Mouse (Mus musculus): ENCODE results near the gene Sel1l3. TPM values are rescaled to one million over a fixed set of nuclear protein-coding genes. Genes with fewer than 3 reads are reported as not detected.

The Sel1l3 gene
- total RNA-seq, 2 experiments from 2014 or later = not detected

- no peak for ATAC-seq (replicated peaks; ENCODE audit: poor library complexity, severe bottlenecking)
Measured at GRCm38 (mm10) chr5:53108026-53108425, 105.7 kb downstream of the Sel1l3 start.

- no peak for ATAC-seq (replicated peaks; ENCODE audit: poor library complexity, severe bottlenecking)
Measured at GRCm38 (mm10) chr5:53106731-53107130, 107.0 kb downstream of the Sel1l3 start.

- ATAC-seq (replicated peaks; ENCODE audit: poor library complexity, severe bottlenecking) = no peak
Measured at GRCm38 (mm10) chr5:53106125-53106524, 107.6 kb downstream of the Sel1l3 start.

GRCm38 (mm10) chr5:53105716-53106115 lies 108.0 kb downstream of the Sel1l3 start:
- no peak for ATAC-seq (replicated peaks; ENCODE audit: poor library complexity, severe bottlenecking)

- no peak for ATAC-seq (replicated peaks; ENCODE audit: poor library complexity, severe bottlenecking)
Measured at GRCm38 (mm10) chr5:53104177-53104855, 109.4 kb downstream of the Sel1l3 start.

- ATAC-seq (replicated peaks; ENCODE audit: poor library complexity, severe bottlenecking) = no peak
Measured at GRCm38 (mm10) chr5:53101848-53102473, 111.8 kb downstream of the Sel1l3 start.

- no peak for ATAC-seq (replicated peaks; ENCODE audit: poor library complexity, severe bottlenecking)
Measured at GRCm38 (mm10) chr5:53091331-53091730, 122.4 kb downstream of the Sel1l3 start.

- ATAC-seq (replicated peaks; ENCODE audit: poor library complexity, severe bottlenecking) = no peak
Measured at GRCm38 (mm10) chr5:53087452-53087851, 126.3 kb downstream of the Sel1l3 start.

GRCm38 (mm10) chr5:53078453-53078852 lies 135.3 kb downstream of the Sel1l3 start:
- ATAC-seq (replicated peaks; ENCODE audit: poor library complexity, severe bottlenecking) = no peak

- ATAC-seq (replicated peaks; ENCODE audit: poor library complexity, severe bottlenecking) = no peak
Measured at GRCm38 (mm10) chr5:53074553-53074952, 139.2 kb downstream of the Sel1l3 start.

GRCm38 (mm10) chr5:53061532-53062130 lies 152.1 kb downstream of the Sel1l3 start:
- no peak for ATAC-seq (replicated peaks; ENCODE audit: poor library complexity, severe bottlenecking)

Other genes with a start within 250 kb of the Sel1l3 start
- not detected in 2 replicates for gene Slc34a2, start 175.8 kb downstream of the Sel1l3 start, total RNA-seq (2014; fragmentation: Nextera tagmentation)
- gene Slc34a2, start 175.8 kb downstream of the Sel1l3 start, total RNA-seq (2017) = not detected in 2 replicates
- 51.4 and 54.4 TPM in 2 replicates for gene Smim20, start 53.2 kb upstream of the Sel1l3 start, total RNA-seq (2014; fragmentation: Nextera tagmentation)
- gene Smim20, start 53.2 kb upstream of the Sel1l3 start, total RNA-seq (2017) = 48.3 and 57.0 TPM in 2 replicates